Mouse (Mus musculus) adrenal gland, postnatal 25 days (tissue): ENCODE measurements around the gene Zfp473. TPM values are rescaled to one million over a fixed set of nuclear protein-coding genes. Genes with fewer than 3 reads are reported as not detected.

Source experiments
- total RNA-seq: library from RNA; stranded (reverse); gene quantifications from 2 replicates; pipeline ENCODE4 v1.2.3, GENCODE M21; 2021

Gene Zfp473
- total RNA-seq, 1 experiment from 2014 or later, result 0.88 TPM

Other genes starting within 250 kb of the Zfp473 start
- gene Mybpc2, start 226.4 kb downstream of the Zfp473 start, total RNA-seq, result not detected in 2 replicates
- 0.43 TPM in 1 of 2 replicates, not detected in the other for gene Spib, start 219.0 kb downstream of the Zfp473 start, total RNA-seq
- 14.2 and 22.6 TPM in 2 replicates for gene Pold1, start 202.2 kb downstream of the Zfp473 start, total RNA-seq
- gene Nr1h2, start 197.1 kb downstream of the Zfp473 start, total RNA-seq, result 133 and 140 TPM in 2 replicates
- gene Napsa, start 178.7 kb downstream of the Zfp473 start, total RNA-seq, result 0.88 TPM in 1 of 2 replicates, not detected in the other
- gene Kcnc3, start 160.4 kb downstream of the Zfp473 start, total RNA-seq, result 5.9 and 6.0 TPM in 2 replicates
- gene Myh14, start 80.2 kb downstream of the Zfp473 start, total RNA-seq, result 2.8 and 4.3 TPM in 2 replicates
- not detected in 2 replicates for gene Izumo2, start 42.3 kb downstream of the Zfp473 start, total RNA-seq
- gene Vrk3, start 2.6 kb downstream of the Zfp473 start, total RNA-seq, result 58.7 and 59.3 TPM in 2 replicates
- 40.5 and 44.4 TPM in 2 replicates for gene Nup62, start 65.0 kb upstream of the Zfp473 start, total RNA-seq
- 2.8 and 3.4 TPM in 2 replicates for gene Il4i1, start 65.3 kb upstream of the Zfp473 start, total RNA-seq
- gene Atf5, start 65.6 kb upstream of the Zfp473 start, total RNA-seq, result 108 and 165 TPM in 2 replicates
- gene Akt1s1, start 97.9 kb upstream of the Zfp473 start, total RNA-seq, result 116 and 138 TPM in 2 replicates
- gene Tbc1d17, start 98.0 kb upstream of the Zfp473 start, total RNA-seq, result 62.1 and 88.5 TPM in 2 replicates
- gene Pnkp, start 106.1 kb upstream of the Zfp473 start, total RNA-seq, result 53.2 and 55.8 TPM in 2 replicates
- 309 and 326 TPM in 2 replicates for gene Ptov1, start 118.7 kb upstream of the Zfp473 start, total RNA-seq
- gene Med25, start 141.7 kb upstream of the Zfp473 start, total RNA-seq, result 93.7 and 103 TPM in 2 replicates
- gene Fuz, start 145.0 kb upstream of the Zfp473 start, total RNA-seq, result 37.4 and 37.8 TPM in 2 replicates
- 83.7 and 115 TPM in 2 replicates for gene Ap2a1, start 178.4 kb upstream of the Zfp473 start, total RNA-seq
- not detected in 2 replicates for gene Tsks, start 192.2 kb upstream of the Zfp473 start, total RNA-seq
- gene Cpt1c, start 223.8 kb upstream of the Zfp473 start, total RNA-seq, result 13.3 and 16.5 TPM in 2 replicates
- gene Prmt1, start 235.5 kb upstream of the Zfp473 start, total RNA-seq, result 177 and 221 TPM in 2 replicates
- gene Irf3, start 246.6 kb upstream of the Zfp473 start, total RNA-seq, result 138 and 151 TPM in 2 replicates
- 18.7 and 24.4 TPM in 2 replicates for gene Bcl2l12, start 247.7 kb upstream of the Zfp473 start, total RNA-seq